In the genomic region with DNA sequence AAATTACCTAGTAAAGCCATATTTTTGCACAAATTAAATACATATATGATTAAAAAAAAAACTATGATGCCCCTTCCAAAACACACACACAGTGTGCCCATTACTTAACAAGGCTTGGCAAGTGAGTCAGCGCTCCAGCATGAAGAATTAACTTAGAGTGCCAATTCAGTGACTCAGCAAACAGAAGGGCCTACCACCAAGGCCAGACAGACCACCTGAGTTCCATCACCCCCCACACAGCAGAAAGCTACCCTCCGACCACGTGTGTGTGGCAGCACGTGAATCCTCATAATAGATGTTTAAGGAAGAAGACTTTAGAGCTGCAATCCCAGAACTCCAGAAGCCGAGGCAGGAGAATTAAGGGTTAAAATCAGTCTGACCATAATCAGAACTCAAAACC, we compare ENCODE assay signal across 9 mouse cellular contexts. TPM values are rescaled to one million over a fixed set of nuclear protein-coding genes. Genes with fewer than 3 reads are reported as not detected.
DNase-seq lines count a peak whose midpoint lies in the region; ATAC-seq lines count a peak whose summit lies in the region.
"Had no signal": no experiment of that assay in that cellular context is flagged by ENCODE, and none has a peak within 500 bp of the region (broad histone marks: within the 10 kb centered on the region; RNA-seq: fewer than 3 reads in every experiment).

No protein-coding gene starts in this region.

- peaks cover 61% of the 10 kb centered on the region for H3K79me2 ChIP-seq in macrophage (ENCODE audit: inconsistent target)

- peak overlapping the region; percentile 82 for H3K4me2 ChIP-seq in kidney, embryonic 15.5 days
- H3K4me2 ChIP-seq in heart, embryonic 15.5 days: peak overlapping the region; percentile 83

- peaks cover 47% of the 10 kb centered on the region for H3K36me3 ChIP-seq in kidney, embryonic 15.5 days
- peaks cover 45% of the 10 kb centered on the region for H3K36me3 ChIP-seq in heart, embryonic 15.5 days
- peaks cover 36% of the 10 kb centered on the region; the same call in 1 of the 2 replicates for H3K36me3 ChIP-seq in macrophage (ENCODE audit: inconsistent target)

- no peak for DNase-seq in kidney, adult 8-10 months
- DNase-seq in adipocyte (ENCODE audit: low spot score): peak; percentile 72
- no peak for DNase-seq in layer of hippocampus, adult 9-11 months
- DNase-seq in thymus, postnatal 25 days: no peak
- no peak for DNase-seq in kidney, postnatal 14 days

- peak overlapping the region; percentile 89 for H3K4me3 ChIP-seq in kidney, embryonic 15.5 days (replicated peaks)
- peak overlapping the region; percentile 94 for H3K4me3 ChIP-seq in heart, embryonic 15.5 days
- peak overlapping the region; percentile 57 for H3K4me3 ChIP-seq in macrophage (ENCODE audit: inconsistent target)

- no peak overlapping the region for H3K27ac ChIP-seq in kidney, embryonic 15.5 days
- H3K27ac ChIP-seq in heart, embryonic 15.5 days: 0 out of 2 replicates have a peak overlapping the region, but pooled peaks have one; percentile 99
- peak overlapping the region; percentile 54 for H3K27ac ChIP-seq in macrophage

- H3K4me1 ChIP-seq in kidney, embryonic 15.5 days: peaks cover 14% of the 10 kb centered on the region
- H3K4me1 ChIP-seq in heart, embryonic 15.5 days (replicated peaks): peaks cover 13% of the 10 kb centered on the region

- H3K9ac ChIP-seq in kidney, embryonic 15.5 days: peak overlapping the region; percentile 90
- H3K9ac ChIP-seq in heart, embryonic 15.5 days: peak overlapping the region; percentile 93; the same call in 1 of the 2 replicates

- no peaks in the 10 kb centered on the region for H3K27me3 ChIP-seq in kidney, embryonic 15.5 days
- H3K27me3 ChIP-seq in heart, embryonic 15.5 days: no peaks in the 10 kb centered on the region

- no peak for ATAC-seq in kidney, embryonic 15.5 days (replicated peaks; ENCODE audit: low FRiP score)
- ATAC-seq in heart, embryonic 15.5 days (replicated peaks; ENCODE audit: insufficient number of reproducible peaks, insufficient read depth, low FRiP score, low read depth): no peak

- 29% methylated on average over 5 of the region's 5 CpGs for WGBS in kidney, embryonic 15.5 days
- 41% methylated on average over 5 of the region's 5 CpGs for WGBS in heart, embryonic 15.5 days
- 15% methylated on average over 5 of the region's 5 CpGs for WGBS in macrophage (ENCODE audit: missing documents)

- H3K9me3 ChIP-seq in kidney, embryonic 15.5 days (replicated peaks): no peaks in the 10 kb centered on the region
- no peaks in the 10 kb centered on the region for H3K9me3 ChIP-seq in heart, embryonic 15.5 days (replicated peaks)

RNA-seq across cellular contexts. Expression of a gene that starts 1.8 kb away (rescaled TPM):
- 115 and 121 TPM in 2 replicates for polyA plus RNA-seq in kidney, embryonic 15.5 days (2015; fragmentation: Nextera tagmentation; extraction: Ambion mirVana)
- polyA plus RNA-seq in heart, embryonic 15.5 days (2015; fragmentation: Nextera tagmentation; extraction: Ambion mirVana): 70.0 and 81.2 TPM in 2 replicates
- 10 to 100 TPM; 24.1 to 84.7 (median 43.2) TPM for total RNA-seq in macrophage (2018; cell fraction: chromatin; rRNA removed)
- total RNA-seq in macrophage (2018; cell fraction: cytosol; rRNA removed): 10 to 100 TPM; 14.4 to 34.4 (median 22.4) TPM
- total RNA-seq in macrophage (2018; cell fraction: nucleus; rRNA removed): 10 to 100 TPM; 14.8 to 97.7 (median 33.0) TPM
- polyA plus RNA-seq in macrophage (2018): 17.8 to 41.1 TPM (median 31.9 TPM) in 3 replicates

RNA-seq across cellular contexts. Expression of a gene that starts 38.4 kb away (rescaled TPM):
- polyA plus RNA-seq in kidney, embryonic 15.5 days (2015; fragmentation: Nextera tagmentation; extraction: Ambion mirVana): 61.0 and 66.4 TPM in 2 replicates
- polyA plus RNA-seq in heart, embryonic 15.5 days (2015; fragmentation: Nextera tagmentation; extraction: Ambion mirVana): 33.2 and 38.0 TPM in 2 replicates
- total RNA-seq in macrophage (2018; cell fraction: chromatin; rRNA removed): 100 to 1,000 TPM in 22 of 26 experiments, 10 to 100 TPM in 4; 92.6 to 179 (median 113) TPM
- 10 to 100 TPM; 27.8 to 44.6 (median 35.7) TPM for total RNA-seq in macrophage (2018; cell fraction: cytosol; rRNA removed)
- total RNA-seq in macrophage (2018; cell fraction: nucleus; rRNA removed): 100 to 1,000 TPM in 8 of 26 experiments, 10 to 100 TPM in 18; 72.7 to 126 (median 94.3) TPM
- polyA plus RNA-seq in macrophage (2018): 15.6 to 24.0 TPM (median 18.9 TPM) in 3 replicates

RNA-seq across cellular contexts. Expression of a gene that starts 38.5 kb away (rescaled TPM):
- polyA plus RNA-seq in kidney, embryonic 15.5 days (2015; fragmentation: Nextera tagmentation; extraction: Ambion mirVana): 0.76 TPM in 1 of 2 replicates, not detected in the other
- polyA plus RNA-seq in heart, embryonic 15.5 days (2015; fragmentation: Nextera tagmentation; extraction: Ambion mirVana): 0.40 and 0.74 TPM in 2 replicates
- total RNA-seq in macrophage (2018; cell fraction: chromatin; rRNA removed): not detected
- total RNA-seq in macrophage (2018; cell fraction: cytosol; rRNA removed): not detected
- total RNA-seq in macrophage (2018; cell fraction: nucleus; rRNA removed): not detected
- polyA plus RNA-seq in macrophage (2018): not detected in 3 replicates
- total RNA-seq: common myeloid progenitor, adult 5-6 weeks had no signal

RNA-seq across cellular contexts. Expression of a gene that starts 40.1 kb away (rescaled TPM):
- not detected in 2 replicates for polyA plus RNA-seq in kidney, embryonic 15.5 days (2015; fragmentation: Nextera tagmentation; extraction: Ambion mirVana)
- not detected in 2 replicates for polyA plus RNA-seq in heart, embryonic 15.5 days (2015; fragmentation: Nextera tagmentation; extraction: Ambion mirVana)
- not detected for total RNA-seq in macrophage (2018; cell fraction: chromatin; rRNA removed)
- not detected for total RNA-seq in macrophage (2018; cell fraction: cytosol; rRNA removed)
- not detected for total RNA-seq in macrophage (2018; cell fraction: nucleus; rRNA removed)
- not detected in 3 replicates for polyA plus RNA-seq in macrophage (2018)
- total RNA-seq: common myeloid progenitor, adult 5-6 weeks had no signal

RNA-seq across cellular contexts. Expression of a gene that starts 49.8 kb away (rescaled TPM):
- polyA plus RNA-seq in kidney, embryonic 15.5 days (2015; fragmentation: Nextera tagmentation; extraction: Ambion mirVana): 0.22 TPM in 1 of 2 replicates, not detected in the other
- not detected in 2 replicates for polyA plus RNA-seq in heart, embryonic 15.5 days (2015; fragmentation: Nextera tagmentation; extraction: Ambion mirVana)
- total RNA-seq in macrophage (2018; cell fraction: chromatin; rRNA removed): not detected
- not detected for total RNA-seq in macrophage (2018; cell fraction: cytosol; rRNA removed)
- total RNA-seq in macrophage (2018; cell fraction: nucleus; rRNA removed): not detected
- not detected in 3 replicates for polyA plus RNA-seq in macrophage (2018)
- total RNA-seq: common myeloid progenitor, adult 5-6 weeks had no signal
